Mouse (Mus musculus) liver, embryonic 12.5 days (tissue): ENCODE results near the gene Tac4. TPM values are rescaled to one million over a fixed set of nuclear protein-coding genes. Genes with fewer than 3 reads are reported as not detected.

ENCODE experiments used
- ATAC-seq: fragments of 200-750 bp; cut with Nextera tagmentation; 2 replicates; pipeline ENCODE4 v1.8.0; 2017; ENCODE audit warnings: moderate number of reproducible peaks, mild to moderate bottlenecking, moderate library complexity
- H3K27ac ChIP-seq: fragments of 300-500 bp; sonication (generic); 2 replicates; pipeline ENCODE4 v1.5.1; 2016; ENCODE audit warnings: mild to moderate bottlenecking
- H3K27me3 ChIP-seq: fragments of 300-500 bp; sonication (generic); replicated peaks from 2 replicates; pipeline ENCODE4 v1.6.1; 2016; ENCODE audit warnings: mild to moderate bottlenecking, moderate library complexity
- H3K36me3 ChIP-seq: fragments of 300-500 bp; sonication (generic); 2 replicates; pipeline ENCODE4 v1.6.1; 2016; ENCODE audit warnings: mild to moderate bottlenecking, moderate library complexity
- H3K4me1 ChIP-seq: fragments of 300-500 bp; sonication (generic); 2 replicates; pipeline ENCODE4 v1.6.1; 2016
- H3K4me2 ChIP-seq: fragments of 300-500 bp; sonication (generic); 2 replicates; pipeline ENCODE4 v1.6.1; 2016; ENCODE audit warnings: mild to moderate bottlenecking, moderate library complexity
- H3K4me3 ChIP-seq: fragments of 300-500 bp; sonication (generic); 2 replicates; pipeline ENCODE4 v1.5.1; 2016; ENCODE audit warnings: mild to moderate bottlenecking, moderate library complexity
- H3K9ac ChIP-seq: fragments of 300-500 bp; sonication (generic); 2 replicates; pipeline ENCODE4 v1.6.1; 2016; ENCODE audit warnings: mild to moderate bottlenecking, moderate library complexity
- H3K9me3 ChIP-seq: fragments of 300-500 bp; sonication (generic); replicated peaks from 2 replicates; pipeline ENCODE4 v1.6.1; 2016; ENCODE audit warnings: mild to moderate bottlenecking, moderate library complexity
- WGBS: fragments of 180-500 bp; shearing (Covaris S2); methylation state at CpG from one replicate; pipeline ENCODE4 v1.1.7; 2016; ENCODE audit not compliant: insufficient replicate concordance; 5-methylcytosine and 5-hydroxymethylcytosine counted together
- polyA plus RNA-seq: library from polyadenylated mRNA; unstranded; fragments of >200 nt; fragmentation: Nextera tagmentation; extraction: Ambion mirVana; gene quantifications from 2 replicates; pipeline ENCODE4 v1.2.1, GENCODE M21; 2016

Tac4 gene
- polyA plus RNA-seq, 1 experiment from 2014 or later, result 0.10 TPM

DNA sequence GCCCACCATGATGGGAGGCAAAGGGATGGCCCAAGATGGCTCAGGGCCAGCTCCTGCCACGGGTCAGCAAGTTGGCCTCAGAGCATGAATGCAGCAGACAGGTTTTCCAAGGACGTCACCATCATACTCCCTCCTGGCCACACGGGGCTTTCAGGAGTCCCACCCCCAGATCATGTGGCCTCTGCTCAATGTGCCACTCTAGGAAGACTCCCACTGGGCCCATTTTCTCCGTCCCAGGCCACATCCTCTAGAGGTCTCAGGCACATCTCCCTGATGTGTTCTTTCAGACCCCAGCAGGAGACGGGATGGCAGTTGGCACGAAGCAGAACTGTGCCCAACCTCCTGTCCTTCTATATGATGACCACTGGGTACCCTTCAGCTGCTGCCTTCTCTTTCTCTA is 18.7 kb upstream of the Tac4 start:
- 0 out of 2 replicates have a peak, but pooled peaks cover 17% of the 10 kb centered on the region for H3K27me3 ChIP-seq
- no peaks in the 10 kb centered on the region for H3K9me3 ChIP-seq
- no peak overlapping the region for H3K4me2 ChIP-seq
- 57% methylated on average over 6 of the region's 6 CpGs for WGBS
- H3K27ac ChIP-seq, result no peak overlapping the region
- H3K4me1 ChIP-seq, result no peaks in the 10 kb centered on the region
- H3K9ac ChIP-seq, result no peak overlapping the region
- no peak for ATAC-seq
- H3K4me3 ChIP-seq, result no peak overlapping the region
- H3K36me3 ChIP-seq, result no peaks in the 10 kb centered on the region

GRCm38 (mm10) chr11:95245456-95245855 is 15.9 kb upstream of the Tac4 start:
- no peak overlapping the region for H3K4me3 ChIP-seq
- ATAC-seq, result no peak
- H3K9me3 ChIP-seq, result no peaks in the 10 kb centered on the region
- H3K27me3 ChIP-seq, result peaks cover 22% of the 10 kb centered on the region
- H3K9ac ChIP-seq, result no peak overlapping the region
- H3K36me3 ChIP-seq, result no peaks in the 10 kb centered on the region
- H3K4me1 ChIP-seq, result peaks cover 5% of the 10 kb centered on the region; the same call in 1 of the 2 replicates
- no peak overlapping the region for H3K4me2 ChIP-seq
- H3K27ac ChIP-seq, result no peak overlapping the region
- WGBS, result 58% methylated on average over 7 of the region's 7 CpGs

DNA sequence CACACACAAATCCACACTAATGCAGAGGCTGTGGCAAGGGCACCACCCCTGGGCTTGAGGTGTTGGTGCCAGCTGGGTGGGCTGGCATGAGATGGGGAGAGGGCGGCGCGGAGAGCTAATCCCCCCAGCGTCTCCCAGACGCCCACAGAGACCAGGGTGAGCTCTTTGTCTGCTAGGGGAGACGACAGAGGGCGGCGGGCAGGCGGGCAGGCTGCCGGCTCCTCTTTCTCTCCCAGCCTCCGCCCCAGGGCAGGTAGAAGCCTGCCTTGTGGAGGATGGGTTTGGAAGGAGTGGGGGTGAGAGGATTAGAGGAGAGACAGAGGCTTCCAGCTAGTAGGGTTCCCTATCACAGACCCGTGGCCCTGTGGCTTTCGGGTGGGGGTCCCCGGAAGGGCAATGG is 14.3 kb upstream of the Tac4 start:
- H3K27ac ChIP-seq, result no peak overlapping the region
- no peaks in the 10 kb centered on the region for H3K36me3 ChIP-seq
- peak overlapping the region; percentile 13; the same call in 1 of the 2 replicates for H3K9ac ChIP-seq
- H3K27me3 ChIP-seq, result peaks cover 21% of the 10 kb centered on the region
- H3K4me3 ChIP-seq, result no peak overlapping the region
- WGBS, result 62% methylated on average over 14 of the region's 14 CpGs
- H3K9me3 ChIP-seq, result no peaks in the 10 kb centered on the region
- ATAC-seq, result no peak
- no peak overlapping the region for H3K4me2 ChIP-seq
- H3K4me1 ChIP-seq, result peaks cover 7% of the 10 kb centered on the region; the same call in 1 of the 2 replicates

- no peaks in the 10 kb centered on the region for H3K36me3 ChIP-seq
- no peak for ATAC-seq
- WGBS, result 13% methylated on average over 10 of the region's 10 CpGs
- no peak overlapping the region for H3K9ac ChIP-seq
- H3K9me3 ChIP-seq, result no peaks in the 10 kb centered on the region
- no peak overlapping the region for H3K27ac ChIP-seq
- no peak overlapping the region for H3K4me3 ChIP-seq
- H3K27me3 ChIP-seq, result peaks cover 17% of the 10 kb centered on the region
- no peak overlapping the region; the same call in 1 of the 2 replicates for H3K4me2 ChIP-seq
- H3K4me1 ChIP-seq, result peaks cover 7% of the 10 kb centered on the region; the same call in 1 of the 2 replicates
Measured at GRCm38 (mm10) chr11:95250110-95250509, 11.2 kb upstream of the Tac4 start.

- Histone ChIP-seq H3K27me3 (peaks cover 17% of the 10 kb centered on the region), H3K27ac (peak overlapping the region; percentile 15; the same call in 1 of the 2 replicates), H3K9me3 (no peaks in the 10 kb centered on the region), H3K36me3 (no peaks in the 10 kb centered on the region), H3K4me2 (no peak overlapping the region), H3K9ac (no peak overlapping the region), H3K4me3 (no peak overlapping the region), H3K4me1 (peaks cover 7% of the 10 kb centered on the region; the same call in 1 of the 2 replicates)
- WGBS, result 3% methylated on average over 11 of the region's 11 CpGs
- ATAC-seq, result no peak
Measured at GRCm38 (mm10) chr11:95251295-95251694, 10.0 kb upstream of the Tac4 start.

DNA sequence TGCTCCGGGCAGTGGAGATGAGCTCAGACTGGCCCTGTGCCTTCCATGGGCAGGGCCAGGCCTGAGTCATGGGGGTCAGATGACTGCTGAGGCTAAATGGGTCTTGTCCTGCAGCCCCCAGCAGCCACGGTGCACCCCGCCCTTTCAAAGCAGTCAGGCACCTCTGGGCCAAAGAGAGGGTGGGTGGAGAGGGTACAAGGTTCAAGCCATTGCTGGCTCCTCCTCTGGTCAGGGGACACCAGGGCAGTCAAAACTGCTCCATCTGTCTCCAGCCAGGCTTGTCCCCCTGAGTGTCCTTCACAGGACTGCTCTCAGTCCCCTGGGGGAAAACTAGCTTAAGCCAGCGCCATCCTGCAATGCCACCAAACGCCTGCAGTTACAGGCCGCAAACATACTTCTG is 9.2 kb upstream of the Tac4 start:
- Histone ChIP-seq H3K4me1 (peaks cover 7% of the 10 kb centered on the region; the same call in 1 of the 2 replicates), H3K4me2 (no peak overlapping the region), H3K9ac (no peak overlapping the region), H3K27me3 (peaks cover 20% of the 10 kb centered on the region), H3K4me3 (no peak overlapping the region), H3K9me3 (no peaks in the 10 kb centered on the region), H3K36me3 (no peaks in the 10 kb centered on the region), H3K27ac (no peak overlapping the region)
- 70% methylated on average over 6 of the region's 6 CpGs for WGBS
- peak; percentile 53 for ATAC-seq

DNA sequence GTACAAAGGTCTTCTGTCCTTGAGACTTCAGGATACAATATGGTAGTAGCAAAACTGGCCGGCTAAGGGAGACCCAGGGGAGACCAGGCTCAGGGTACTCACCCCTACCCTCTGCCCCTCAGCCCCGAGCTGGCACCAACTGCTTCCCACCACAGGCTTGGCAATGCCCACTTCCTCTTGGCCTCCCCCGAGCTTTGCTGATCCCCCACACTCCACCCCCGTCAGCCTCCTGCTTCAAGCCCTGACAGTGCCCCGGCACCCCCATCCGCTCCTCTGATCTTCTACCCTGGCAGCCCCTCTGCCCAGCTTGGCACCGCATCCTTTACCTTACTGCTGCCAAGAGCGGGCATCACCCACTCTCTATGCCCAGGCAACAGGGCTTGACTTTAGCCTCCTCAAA is 7.2 kb upstream of the Tac4 start:
- Histone ChIP-seq H3K9me3 (no peaks in the 10 kb centered on the region), H3K27ac (no peak overlapping the region), H3K27me3 (peaks cover 18% of the 10 kb centered on the region), H3K4me1 (peaks cover 18% of the 10 kb centered on the region), H3K36me3 (no peaks in the 10 kb centered on the region), H3K4me3 (no peak overlapping the region), H3K9ac (no peak overlapping the region), H3K4me2 (no peak overlapping the region)
- 64% methylated on average over 8 of the region's 8 CpGs for WGBS
- no peak for ATAC-seq

- ATAC-seq, result no peak
- H3K4me1 ChIP-seq, result peaks cover 25% of the 10 kb centered on the region
- H3K4me3 ChIP-seq, result no peak overlapping the region
- H3K9ac ChIP-seq, result no peak overlapping the region
- no peak overlapping the region for H3K27ac ChIP-seq
- WGBS, result 68% methylated on average over 6 of the region's 6 CpGs
- H3K9me3 ChIP-seq, result no peaks in the 10 kb centered on the region
- H3K36me3 ChIP-seq, result no peaks in the 10 kb centered on the region
- peaks cover 26% of the 10 kb centered on the region for H3K27me3 ChIP-seq
- H3K4me2 ChIP-seq, result no peak overlapping the region
Measured at GRCm38 (mm10) chr11:95255747-95256146, 5.6 kb upstream of the Tac4 start.

DNA sequence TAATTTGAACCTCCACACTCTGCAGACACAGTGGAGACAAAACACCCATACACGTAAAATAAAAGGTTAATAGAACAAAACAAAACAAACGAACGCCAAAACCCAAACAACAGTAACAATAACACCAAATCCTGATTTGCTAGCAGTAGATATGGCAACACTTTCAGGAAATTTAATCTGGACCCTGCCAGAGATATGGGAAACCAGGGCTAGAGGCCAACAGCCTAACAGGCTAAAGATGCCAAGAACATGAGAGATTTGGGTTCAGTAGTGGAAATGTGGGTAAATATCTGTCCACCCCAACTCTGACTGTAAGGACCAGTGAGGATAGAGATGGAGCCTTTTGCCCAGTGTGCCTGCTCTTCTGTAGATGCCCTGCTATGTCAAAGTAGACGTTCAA is 3.4 kb upstream of the Tac4 start:
- Histone ChIP-seq H3K27me3 (peaks cover 48% of the 10 kb centered on the region), H3K4me2 (peak overlapping the region; percentile 91), H3K9me3 (no peaks in the 10 kb centered on the region), H3K36me3 (no peaks in the 10 kb centered on the region), H3K9ac (no peak overlapping the region), H3K4me1 (peaks cover 33% of the 10 kb centered on the region), H3K4me3 (0 out of 2 replicates have a peak overlapping the region, but pooled peaks have one; percentile 68), H3K27ac (no peak overlapping the region)
- WGBS, result 48% methylated on average over 4 of the region's 4 CpGs
- ATAC-seq, result no peak

DNA sequence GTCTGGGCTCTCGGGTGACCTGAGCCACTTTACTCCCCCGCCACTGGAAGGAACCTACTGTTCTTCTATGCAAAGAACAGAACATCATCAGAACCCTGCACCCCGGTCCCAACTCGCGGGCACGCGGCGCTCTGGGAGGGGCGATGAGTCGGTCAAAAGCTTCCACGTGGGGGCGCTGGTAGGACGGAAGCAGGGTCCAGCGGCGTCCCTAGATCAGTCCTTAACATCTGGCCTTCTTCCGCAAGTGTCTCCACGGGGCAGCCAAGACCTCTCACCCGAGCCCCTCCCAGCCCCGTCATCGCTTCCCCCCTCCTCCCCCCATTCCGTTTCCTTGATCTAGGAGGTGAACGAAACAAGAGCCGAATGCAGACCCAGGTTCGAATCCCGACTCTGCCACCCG is 2.8 kb upstream of the Tac4 start:
- Histone ChIP-seq H3K27me3 (peaks cover 48% of the 10 kb centered on the region), H3K4me1 (peaks cover 33% of the 10 kb centered on the region), H3K4me2 (peak overlapping the region; percentile 91), H3K9me3 (no peaks in the 10 kb centered on the region), H3K36me3 (no peaks in the 10 kb centered on the region), H3K27ac (peak overlapping the region; percentile 67), H3K4me3 (peak overlapping the region; percentile 68), H3K9ac (peak overlapping the region; percentile 77)
- peak; percentile 67 for ATAC-seq
- WGBS, result 2% methylated on average over 26 of the region's 26 CpGs

DNA sequence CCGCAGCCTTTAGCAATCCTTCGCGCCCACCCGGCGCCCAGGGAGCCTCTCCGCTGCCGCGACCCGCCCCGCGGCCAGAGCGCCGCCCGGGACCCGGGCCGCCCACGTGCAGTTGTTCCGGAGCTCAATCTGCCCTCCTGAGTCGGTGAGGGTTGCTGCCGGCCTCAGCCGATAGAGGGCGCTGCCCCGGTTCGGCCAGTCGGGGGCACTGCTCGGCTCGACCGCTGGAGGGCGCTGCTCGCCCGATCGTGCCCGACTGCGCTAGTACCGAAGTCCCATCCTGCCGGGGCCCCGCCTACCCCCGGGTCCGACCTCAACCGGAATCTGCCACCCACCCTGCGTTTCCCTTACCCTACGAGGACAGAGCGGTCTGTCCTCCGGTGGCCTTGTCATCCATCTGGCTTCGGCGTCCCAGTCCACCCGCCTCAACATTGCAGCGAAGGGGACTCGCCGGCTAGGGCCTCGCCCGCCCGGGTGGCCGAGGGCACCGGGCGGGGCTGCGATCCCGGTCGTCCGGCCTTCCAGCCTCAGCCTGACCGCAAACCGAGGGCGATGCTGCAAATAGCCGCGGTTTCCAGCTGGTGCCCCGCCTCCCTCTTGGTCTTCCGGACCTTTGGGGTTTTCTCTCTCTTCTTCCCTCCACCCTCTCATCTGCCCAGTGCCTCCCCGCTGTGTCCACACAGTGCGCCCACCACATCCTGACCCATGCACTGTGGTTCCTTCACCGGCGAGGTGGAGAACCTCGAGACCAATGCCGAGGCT is 2.1 kb upstream of the Tac4 start:
- peak overlapping the region; percentile 91 for H3K4me2 ChIP-seq
- no peaks in the 10 kb centered on the region for H3K9me3 ChIP-seq
- under 1% methylated on average over 70 of the region's 73 CpGs for WGBS
- H3K9ac ChIP-seq, result peak overlapping the region; percentile 77
- H3K4me3 ChIP-seq, result peak overlapping the region; percentile 68
- no peaks in the 10 kb centered on the region for H3K36me3 ChIP-seq
- H3K4me1 ChIP-seq, result peaks cover 33% of the 10 kb centered on the region
- H3K27me3 ChIP-seq, result peaks cover 48% of the 10 kb centered on the region
- peak; percentile 66 for ATAC-seq
- H3K27ac ChIP-seq, result peak overlapping the region; percentile 67

DNA sequence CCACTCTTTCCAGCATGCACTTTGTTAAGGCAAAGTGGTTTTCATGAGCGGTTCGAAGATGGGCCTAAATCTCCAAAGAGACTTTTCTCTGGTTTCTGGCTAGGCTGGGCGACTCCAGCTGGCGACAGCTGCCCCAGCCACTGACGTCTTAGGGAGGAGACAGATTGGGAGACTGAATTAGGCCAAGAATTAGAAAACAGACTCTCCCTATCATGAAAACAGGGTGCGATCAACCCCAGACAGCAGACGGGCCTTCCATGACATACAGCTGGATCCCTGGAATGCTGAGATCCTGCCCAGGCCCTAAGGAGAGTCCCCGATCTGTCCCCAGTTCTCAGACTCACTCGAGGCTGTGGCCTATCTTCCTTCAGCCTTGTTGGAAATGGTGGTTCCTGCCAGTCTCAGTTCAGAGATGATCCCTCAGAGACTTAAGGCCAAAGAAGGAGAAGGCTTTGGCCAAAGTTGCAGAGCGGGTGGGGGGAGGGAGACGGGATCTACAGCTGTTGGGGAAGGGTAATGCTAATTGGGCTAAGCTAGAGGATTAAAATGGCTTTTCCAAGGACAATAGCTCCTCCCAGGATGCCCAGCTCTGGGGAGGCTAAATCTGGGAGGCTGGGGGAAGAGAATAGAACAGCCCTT is 2.6 kb downstream of the Tac4 start:
- Histone ChIP-seq H3K9ac (no peak overlapping the region), H3K4me3 (no peak overlapping the region), H3K27me3 (peaks cover 38% of the 10 kb centered on the region), H3K36me3 (peaks cover 29% of the 10 kb centered on the region), H3K27ac (no peak overlapping the region), H3K9me3 (no peaks in the 10 kb centered on the region), H3K4me2 (no peak overlapping the region), H3K4me1 (peaks cover 36% of the 10 kb centered on the region)
- WGBS, result 59% methylated on average over 11 of the region's 11 CpGs
- ATAC-seq, result no peak
